Mouse (Mus musculus) MEL (cell line): ENCODE data around the gene Sds. TPM values are rescaled to one million over a fixed set of nuclear protein-coding genes. Genes with fewer than 3 reads are reported as not detected.

Experiments
- DNase-seq: peaks from one replicate; pipeline ENCODE4 v3.0.0; 2011; ENCODE audit warnings: low read depth, low spot score
- H3K27ac ChIP-seq: 2 replicates; pipeline ENCODE4 v1.5.1; 2012; ENCODE audit warnings: low read depth, mild to moderate bottlenecking, control low read depth, low read length, moderate library complexity; ENCODE audit not compliant: control insufficient read depth
- H3K27me3 ChIP-seq, 2 experiments: fragments of 150-350 bp in 1 of 2; sonication (generic) in 1 of 2; 2 replicates each; pipeline ENCODE4 v1.6.1; 2012; ENCODE audit warnings: low read length in 2 of 2, mild to moderate bottlenecking in 2 of 2, improper control_type of control experiment in 1 of 2, moderate library complexity in 1 of 2; ENCODE audit not compliant: insufficient read depth in 2 of 2, control insufficient read depth in 1 of 2
- H3K36me3 ChIP-seq, 2 experiments: 2 replicates each; pipeline ENCODE4 v1.6.1; 2012 to 2014; ENCODE audit warnings: low read length in 2 of 2, improper control_type of control experiment in 1 of 2, inconsistent platforms in 1 of 2, mild to moderate bottlenecking in 1 of 2; ENCODE audit not compliant: insufficient read depth in 2 of 2, control insufficient read depth in 1 of 2
- H3K4me1 ChIP-seq, 2 experiments: fragments of 150-350 bp in 1 of 2; sonication (generic) in 1 of 2; 2 replicates each; pipeline ENCODE4 v1.6.1; 2012; ENCODE audit warnings: low read length in 2 of 2, improper control_type of control experiment in 1 of 2, mild to moderate bottlenecking in 1 of 2; ENCODE audit not compliant: insufficient read depth in 2 of 2, control insufficient read depth in 1 of 2
- H3K4me3 ChIP-seq, 2 experiments: fragments of 150-350 bp in 1 of 2; sonication (generic) in 1 of 2; 2 replicates each; pipeline ENCODE4 v1.5.1; 2012; ENCODE audit warnings: low read depth in 2 of 2, low read length in 2 of 2, mild to moderate bottlenecking in 2 of 2, moderate library complexity in 2 of 2, control low read depth in 1 of 2, improper control_type of control experiment in 1 of 2; ENCODE audit not compliant: control insufficient read depth in 1 of 2, insufficient read depth in 1 of 2
- H3K79me2 ChIP-seq: 2 replicates; pipeline ENCODE4 v1.6.1; 2012; ENCODE audit warnings: mild to moderate bottlenecking, low read length, moderate library complexity; ENCODE audit not compliant: control insufficient read depth, poor library complexity, insufficient read depth
- H3K9ac ChIP-seq: 2 replicates; pipeline ENCODE4 v1.6.1; 2012; ENCODE audit warnings: low read depth, mild to moderate bottlenecking, control low read depth, low read length, moderate library complexity; ENCODE audit not compliant: control insufficient read depth, poor library complexity, severe bottlenecking
- H3K9me3 ChIP-seq: fragments of 150-350 bp; sonication (generic); replicated peaks from 2 replicates; pipeline ENCODE4 v1.6.1; 2012; ENCODE audit warnings: mild to moderate bottlenecking, low read length, improper control_type of control experiment, moderate library complexity; ENCODE audit not compliant: insufficient read depth
- CHD2 ChIP-seq: IDR thresholded peaks from 2 replicates; pipeline ENCODE4 v1.6.1; 2011; ENCODE audit warnings: low read length, improper control_type of control experiment
- CTCF ChIP-seq, 3 experiments: IDR thresholded peaks in 2 of 3; conservative IDR thresholded peaks in 1 of 3; 2 replicates each; pipeline ENCODE4 v1.5.1; 2011 to 2012; ENCODE audit warnings: low read length in 3 of 3, low read depth in 2 of 3, mild to moderate bottlenecking in 2 of 3, improper control_type of control experiment in 1 of 3, inconsistent platforms in 1 of 3, mixed read lengths in 1 of 3, moderate library complexity in 1 of 3; ENCODE audit not compliant: control insufficient read depth in 1 of 3, insufficient read depth in 1 of 3, poor library complexity in 1 of 3, severe bottlenecking in 1 of 3
- E2F4 ChIP-seq: IDR thresholded peaks from 2 replicates; pipeline ENCODE4 v1.6.1; 2011; ENCODE audit warnings: low read depth, low read length, improper control_type of control experiment, borderline replicate concordance
- EP300 ChIP-seq, 2 experiments: IDR thresholded peaks; 2 replicates each; pipeline ENCODE4 v1.6.1; 2011; ENCODE audit warnings: improper control_type of control experiment in 2 of 2, low read length in 2 of 2, low read depth in 1 of 2, mild to moderate bottlenecking in 1 of 2
- ETS1 ChIP-seq: IDR thresholded peaks from 2 replicates; pipeline ENCODE4 v1.6.1; 2012; ENCODE audit warnings: low read depth, mild to moderate bottlenecking, inconsistent platforms, low read length, improper control_type of control experiment, moderate library complexity
- GABPA ChIP-seq: IDR thresholded peaks from 2 replicates; pipeline ENCODE4 v1.6.1; 2012; ENCODE audit warnings: low read depth, mild to moderate bottlenecking, inconsistent platforms, low read length, improper control_type of control experiment, moderate library complexity
- HCFC1 ChIP-seq: IDR thresholded peaks from 2 replicates; pipeline ENCODE4 v1.6.1; 2012; ENCODE audit warnings: low read depth, mild to moderate bottlenecking, inconsistent platforms, low read length, improper control_type of control experiment, moderate library complexity
- JUND ChIP-seq: IDR thresholded peaks from 2 replicates; pipeline ENCODE4 v1.6.1; 2011; ENCODE audit warnings: low read depth, mild to moderate bottlenecking, improper control_type of control experiment, low read length
- KAT2A ChIP-seq: conservative IDR thresholded peaks from 2 replicates; pipeline ENCODE4 v1.6.1; 2012; ENCODE audit warnings: low read depth, low read length, improper control_type of control experiment, inconsistent platforms
- MAZ ChIP-seq: IDR thresholded peaks from 2 replicates; pipeline ENCODE4 v1.6.1; 2012; ENCODE audit warnings: low read depth, mild to moderate bottlenecking, inconsistent platforms, low read length, improper control_type of control experiment
- MXI1 ChIP-seq: IDR thresholded peaks from 2 replicates; pipeline ENCODE4 v1.6.1; 2011; ENCODE audit warnings: mild to moderate bottlenecking, low read depth, low read length, improper control_type of control experiment
- MYC ChIP-seq: IDR thresholded peaks from 2 replicates; pipeline ENCODE4 v1.6.1; 2011; ENCODE audit warnings: low read depth, mild to moderate bottlenecking, low read length, improper control_type of control experiment, moderate library complexity
- NELFE ChIP-seq: IDR thresholded peaks from 2 replicates; pipeline ENCODE4 v1.6.1; 2011; ENCODE audit warnings: low read depth, low read length, improper control_type of control experiment
- RAD21 ChIP-seq: IDR thresholded peaks from 2 replicates; pipeline ENCODE4 v1.6.1; 2011; ENCODE audit warnings: mild to moderate bottlenecking, low read depth, low read length, improper control_type of control experiment
- RCOR1 ChIP-seq: IDR thresholded peaks from 2 replicates; pipeline ENCODE4 v1.6.1; 2012; ENCODE audit warnings: low read depth, mild to moderate bottlenecking, inconsistent platforms, low read length, improper control_type of control experiment
- SIN3A ChIP-seq: IDR thresholded peaks from 2 replicates; pipeline ENCODE4 v1.6.1; 2012; ENCODE audit warnings: low read length, improper control_type of control experiment, inconsistent platforms
- SMC3 ChIP-seq: IDR thresholded peaks from 2 replicates; pipeline ENCODE4 v1.6.1; 2011; ENCODE audit warnings: low read depth, low read length, improper control_type of control experiment
- TBP ChIP-seq: IDR thresholded peaks from 2 replicates; pipeline ENCODE4 v1.8.0; 2011; ENCODE audit warnings: low read depth, low read length, improper control_type of control experiment
- USF2 ChIP-seq, 2 experiments: IDR thresholded peaks; 2 replicates each; pipeline ENCODE4 v1.6.1; 2011 to 2012; ENCODE audit warnings: improper control_type of control experiment in 2 of 2, low read length in 2 of 2, borderline replicate concordance in 1 of 2, inconsistent platforms in 1 of 2, low read depth in 1 of 2, mild to moderate bottlenecking in 1 of 2; ENCODE audit not compliant: insufficient read depth in 1 of 2
- ZC3H11A ChIP-seq: IDR thresholded peaks from 2 replicates; pipeline ENCODE4 v1.6.1; 2012; ENCODE audit warnings: low read depth, mild to moderate bottlenecking, inconsistent platforms, low read length, improper control_type of control experiment
- ZNF384 ChIP-seq: IDR thresholded peaks from 2 replicates; pipeline ENCODE4 v1.6.1; 2012; ENCODE audit warnings: low read depth, mild to moderate bottlenecking, inconsistent platforms, low read length, improper control_type of control experiment
- polyA plus RNA-seq, 2 experiments: library from polyadenylated mRNA; stranded (reverse) in 1 of 2; unstranded in 1 of 2; fragments of >175 nt in 1 of 2; fragments of >200 nt in 1 of 2; gene quantifications; 2 replicates each; pipeline versions ENCODE4 v1.2.1 to v1.2.4; 2012; ENCODE audit warnings: low replicate concordance in 2 of 2, low read depth in 1 of 2; ENCODE audit not compliant: insufficient read length in 2 of 2, insufficient read depth in 1 of 2, missing spikeins in 1 of 2
- total RNA-seq: library from RNA; depleted of rRNA; stranded (reverse); fragments of 300-350 nt; gene quantifications from 2 replicates; pipeline ENCODE4 v1.2.3, GENCODE M21; 2012

Gene Sds
- total and polyA plus RNA-seq, 3 experiments = 0.17 TPM; not detected in 2

DNA sequence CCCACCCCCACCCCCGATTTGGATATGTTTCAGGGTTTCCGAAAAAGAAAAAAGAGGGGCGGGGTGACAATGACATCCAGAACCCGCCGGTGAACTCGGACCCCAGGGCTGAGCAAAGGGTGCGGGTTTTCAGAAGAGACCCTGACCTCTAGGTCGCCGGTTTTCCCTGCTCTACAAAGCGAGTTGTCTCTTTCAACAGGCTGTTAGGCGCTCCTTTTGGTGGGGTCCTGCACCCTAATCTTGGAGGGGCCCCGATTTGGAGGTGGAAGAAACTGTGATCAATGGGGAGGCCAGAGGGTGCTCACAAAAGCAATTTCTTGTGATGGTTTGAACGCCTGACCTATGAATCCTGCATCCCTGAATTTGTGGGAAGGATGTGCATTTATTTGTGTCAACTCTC lies 37.9 kb upstream of the Sds start:
- no peaks in the 10 kb centered on the region for H3K4me1 ChIP-seq
- H3K27ac ChIP-seq = no peak overlapping the region
- no peaks in the 10 kb centered on the region for H3K27me3 ChIP-seq
- TF ChIP-seq EP300 (IDR thresholded peaks at IDR 0.05; ENCODE audit: low read depth in 1 of 2, low read length in 2 of 2) (no peak), ZC3H11A (no peak), NELFE (no peak), RAD21 (no peak), JUND (no peak), ETS1 (no peak), TBP (no peak), SIN3A (no peak), HCFC1 (no peak), MYC (no peak), CHD2 (no peak), MXI1 (no peak), CTCF (IDR thresholded peaks at IDR 0.05 in 2 of 3, conservative IDR thresholded peaks at IDR 0.05 in 1 of 3; ENCODE audit: control insufficient read depth in 1 of 3, insufficient read depth in 1 of 3, low read depth in 2 of 3, low read length in 3 of 3, poor library complexity in 1 of 3, severe bottlenecking in 1 of 3) (no peak), RCOR1 (no peak), ZNF384 (no peak), E2F4 (no peak), SMC3 (no peak), MAZ (no peak), GABPA (no peak), USF2 (IDR thresholded peaks at IDR 0.05; ENCODE audit: borderline replicate concordance in 1 of 2, insufficient read depth in 1 of 2, low read depth in 1 of 2, low read length in 2 of 2) (no peak)
- H3K9me3 ChIP-seq = no peaks in the 10 kb centered on the region
- H3K36me3 ChIP-seq = no peaks in the 10 kb centered on the region
- DNase-seq = no peak
- H3K79me2 ChIP-seq = no peaks in the 10 kb centered on the region
- H3K9ac ChIP-seq = no peak overlapping the region
- no peak overlapping the region for H3K4me3 ChIP-seq

- Histone ChIP-seq H3K4me3 (no peak overlapping the region), H3K9ac (no peak overlapping the region), H3K4me1 (no peaks in the 10 kb centered on the region), H3K27me3 (no peaks in the 10 kb centered on the region), H3K79me2 (no peaks in the 10 kb centered on the region), H3K27ac (no peak overlapping the region), H3K36me3 (no peaks in the 10 kb centered on the region), H3K9me3 (no peaks in the 10 kb centered on the region)
- no peak for DNase-seq
- no peak for TF ChIP-seq CHD2
- no peak for TF ChIP-seq SMC3
- no peak for TF ChIP-seq KAT2A
- TF ChIP-seq CTCF (IDR thresholded peaks at IDR 0.05 in 2 of 3, conservative IDR thresholded peaks at IDR 0.05 in 1 of 3; ENCODE audit: control insufficient read depth in 1 of 3, insufficient read depth in 1 of 3, low read depth in 2 of 3, low read length in 3 of 3, poor library complexity in 1 of 3, severe bottlenecking in 1 of 3) = no peak
- TF ChIP-seq NELFE = no peak
Observed at GRCm38 (mm10) chr5:120438991-120439710, 37.2 kb upstream of the Sds start.
